Mouse (Mus musculus): Measurements from ENCODE around the gene Lce3f.

The Lce3f gene

GRCm38 (mm10) chr3:92991926-92992325 lies at the start of gene Lce3f:
Gene Lce3f, plus strand, starts transcription at chr3:92992226.
- DNase-seq: no peak

- no peak for DNase-seq
Observed at GRCm38 (mm10) chr3:92944186-92944585, 47.8 kb upstream of the Lce3f start, which contains the start of gene Lce3c. Gene Lce3c, plus strand, starts transcription at chr3:92944486.

- DNase-seq: no peak
Observed at GRCm38 (mm10) chr3:92957090-92957489, 34.9 kb upstream of the Lce3f start, which contains the start of gene Lce3d. Gene Lce3d, plus strand, starts transcription at chr3:92957390.

- no peak for DNase-seq
Observed at GRCm38 (mm10) chr3:92966761-92967160, 25.3 kb upstream of the Lce3f start, which contains the start of gene Lce3e. Gene Lce3e, plus strand, starts transcription at chr3:92967061.

- DNase-seq: no peak
Observed at GRCm38 (mm10) chr3:92978484-92978883, 13.5 kb upstream of the Lce3f start.

- DNase-seq: peak; percentile 70
Observed at GRCm38 (mm10) chr3:92998691-92999090, 6.7 kb downstream of the Lce3f start.

GRCm38 (mm10) chr3:93000621-93001020 lies 8.6 kb downstream of the Lce3f start:
- DNase-seq: no peak

GRCm38 (mm10) chr3:93002843-93003242 lies 10.8 kb downstream of the Lce3f start:
- DNase-seq: no peak

- peak; percentile 59 for DNase-seq
Observed at GRCm38 (mm10) chr3:93014378-93014801, 22.4 kb downstream of the Lce3f start.

- no peak for DNase-seq
Observed at GRCm38 (mm10) chr3:93014871-93015270, 22.8 kb downstream of the Lce3f start.

GRCm38 (mm10) chr3:93015460-93016104 lies 23.6 kb downstream of the Lce3f start, which contains the start of gene Crct1:
Gene Crct1, minus strand, starts transcription at chr3:93015687.
- no peak for DNase-seq

GRCm38 (mm10) chr3:93018960-93019359 lies 26.9 kb downstream of the Lce3f start, which contains the start of gene Lce1m:
Gene Lce1m, minus strand, starts transcription at chr3:93019060.
- no peak for DNase-seq

- DNase-seq: no peak
Observed at GRCm38 (mm10) chr3:93021171-93021570, 29.1 kb downstream of the Lce3f start.

GRCm38 (mm10) chr3:93023411-93024184 lies 31.6 kb downstream of the Lce3f start:
- DNase-seq: peak; percentile 14

GRCm38 (mm10) chr3:93025486-93025885 lies 33.5 kb downstream of the Lce3f start:
- DNase-seq: no peak

GRCm38 (mm10) chr3:93031450-93031849 lies 39.4 kb downstream of the Lce3f start:
- DNase-seq: peak; percentile 24
